ENCODE assay signal across 17 mouse cellular contexts in genomic region chr10:41805729-41806355, GRCm38 (mm10).
"Had no signal": no experiment of that assay in that cellular context is flagged by ENCODE, and none has a peak within 500 bp of the region (broad histone marks: within the 10 kb centered on the region; RNA-seq: fewer than 3 reads in every experiment).

No protein-coding gene starts in this region.

- H3K4me1 ChIP-seq: limb, embryonic 12.5 days had no signal

- H3K4me2 ChIP-seq: limb, embryonic 12.5 days; lung, embryonic 14.5 days; midbrain, embryonic 12.5 days; neural tube, embryonic 13.5 days had no signal

- H3K27ac ChIP-seq: layer of hippocampus, adult 2 months; limb, embryonic 12.5 days; liver, embryonic 14.5 days; midbrain, embryonic 12.5 days; neural tube, embryonic 13.5 days had no signal

- DNase-seq: kidney, adult 9 months; kidney, postnatal 10 days; kidney, postnatal 4 days; lung, embryonic 14.5 days; lung, postnatal 10 days; lung, postnatal 4 days; retina, postnatal 1 day; right cerebral cortex, postnatal 4 days; spleen, adult 18-20 months; thymus, postnatal 36 days had no signal

- ATAC-seq: intestine, postnatal 0 days; midbrain, embryonic 16.5 days had no signal

- H3K4me3 ChIP-seq: layer of hippocampus, adult 2 months; limb, embryonic 12.5 days; midbrain, embryonic 12.5 days; neural tube, embryonic 13.5 days had no signal

- H3K27me3 ChIP-seq: limb, embryonic 12.5 days; midbrain, embryonic 12.5 days; neural tube, embryonic 13.5 days had no signal

- H3K9ac ChIP-seq: limb, embryonic 12.5 days; liver, embryonic 14.5 days; lung, embryonic 14.5 days; midbrain, embryonic 12.5 days; neural tube, embryonic 13.5 days had no signal
